In genomic region chr2:125356486-125356885, GRCm38 (mm10) we compare ENCODE assay signal across 13 mouse cellular contexts.
DNase-seq lines count a peak whose midpoint lies in the region; ATAC-seq lines count a peak whose summit lies in the region.
"Had no signal": no experiment of that assay in that cellular context is flagged by ENCODE, and none has a peak within 500 bp of the region (broad histone marks: within the 10 kb centered on the region; RNA-seq: fewer than 3 reads in every experiment).

No protein-coding gene starts in this region.

- peaks cover 23% of the 10 kb centered on the region for H3K4me1 ChIP-seq in heart, embryonic 13.5 days
- H3K4me1 ChIP-seq in lung, embryonic 16.5 days (replicated peaks; ENCODE audit: control insufficient read depth, insufficient read depth, low read length) = peaks cover 13% of the 10 kb centered on the region
- H3K4me1 ChIP-seq in stomach, embryonic 16.5 days (ENCODE audit: control insufficient read depth, insufficient read depth, low read length) = peaks cover 16% of the 10 kb centered on the region
- H3K4me1 ChIP-seq: liver, embryonic 13.5 days had no signal

- H3K9ac ChIP-seq in heart, embryonic 13.5 days = no peak overlapping the region
- H3K9ac ChIP-seq in lung, embryonic 16.5 days (ENCODE audit: low read length) = no peak overlapping the region
- H3K9ac ChIP-seq in stomach, embryonic 16.5 days (ENCODE audit: low read length) = no peak overlapping the region
- H3K9ac ChIP-seq: liver, embryonic 13.5 days had no signal

- peak overlapping the region; percentile 40; the same call in 1 of the 2 replicates for H3K27ac ChIP-seq in heart, embryonic 13.5 days (replicated peaks)
- H3K27ac ChIP-seq in lung, embryonic 16.5 days (ENCODE audit: low read length) = peak overlapping the region; percentile 70
- H3K27ac ChIP-seq in stomach, embryonic 16.5 days (ENCODE audit: low read length) = peak overlapping the region; percentile 69
- H3K27ac ChIP-seq: liver, embryonic 13.5 days had no signal

- no peak overlapping the region for H3K4me3 ChIP-seq in heart, embryonic 13.5 days
- H3K4me3 ChIP-seq in lung, embryonic 16.5 days (ENCODE audit: low read length) = no peak overlapping the region
- no peak overlapping the region for H3K4me3 ChIP-seq in stomach, embryonic 16.5 days (replicated peaks; ENCODE audit: low read length)
- H3K4me3 ChIP-seq: liver, embryonic 13.5 days had no signal

- no peaks in the 10 kb centered on the region for H3K9me3 ChIP-seq in heart, embryonic 13.5 days
- H3K9me3 ChIP-seq in lung, embryonic 16.5 days (ENCODE audit: control insufficient read depth, low read length) = no peaks in the 10 kb centered on the region
- no peaks in the 10 kb centered on the region for H3K9me3 ChIP-seq in stomach, embryonic 16.5 days (replicated peaks; ENCODE audit: control insufficient read depth, low read length)
- H3K9me3 ChIP-seq: liver, embryonic 13.5 days had no signal

- ATAC-seq in heart, embryonic 13.5 days (ENCODE audit: extremely low read depth, insufficient number of reproducible peaks, low FRiP score, low TSS enrichment) = no peak
- ATAC-seq in lung, embryonic 16.5 days (ENCODE audit: low read depth) = 0 out of 2 replicates have a peak, but pooled peaks have one; percentile 34
- no peak for ATAC-seq in stomach, embryonic 16.5 days (ENCODE audit: insufficient read depth, low FRiP score)
- ATAC-seq: CD4-positive, CD25-positive, alpha-beta regulatory T cell, adult 4 months; Patski had no signal

- intact Hi-C loops in heart, postnatal 10 days (cut with DNase I) = no loop called here

- no peak for DNase-seq in heart, postnatal 10 days
- DNase-seq in lung, adult 18-20 months = no peak
- DNase-seq in fibroblast of lung, adult 2 months (ENCODE audit: low read depth) = peak; percentile 70
- no peak for DNase-seq in layer of hippocampus, adult 9-10 months (ENCODE audit: low spot score)
- DNase-seq in cerebellum, postnatal 14 days = no peak
- DNase-seq: cerebellum, adult 8-10 months; kidney, postnatal 25 days; liver, embryonic 13.5 days had no signal

- H3K4me2 ChIP-seq in heart, embryonic 13.5 days = no peak overlapping the region
- H3K4me2 ChIP-seq in lung, embryonic 16.5 days (ENCODE audit: low read depth, low read length) = no peak overlapping the region
- no peak overlapping the region for H3K4me2 ChIP-seq in stomach, embryonic 16.5 days (ENCODE audit: low read depth, low read length)
- H3K4me2 ChIP-seq: liver, embryonic 13.5 days had no signal

- peaks cover 46% of the 10 kb centered on the region for H3K36me3 ChIP-seq in heart, embryonic 13.5 days
- H3K36me3 ChIP-seq in lung, embryonic 16.5 days (ENCODE audit: control insufficient read depth, insufficient read depth, low read length) = peaks cover 9% of the 10 kb centered on the region
- peaks cover 7% of the 10 kb centered on the region for H3K36me3 ChIP-seq in stomach, embryonic 16.5 days (ENCODE audit: control insufficient read depth, insufficient read depth, low read length)
- H3K36me3 ChIP-seq: liver, embryonic 13.5 days had no signal

- 48% methylated on average over 3 of the region's 3 CpGs for WGBS in heart, embryonic 13.5 days
- 33% methylated on average over 3 of the region's 3 CpGs for WGBS in lung, embryonic 16.5 days
- 29% methylated on average over 3 of the region's 3 CpGs for WGBS in stomach, embryonic 16.5 days

- no peaks in the 10 kb centered on the region for H3K27me3 ChIP-seq in heart, embryonic 13.5 days (replicated peaks)
- no peaks in the 10 kb centered on the region for H3K27me3 ChIP-seq in lung, embryonic 16.5 days (ENCODE audit: control insufficient read depth, insufficient read depth, low read depth, low read length)
- no peaks in the 10 kb centered on the region for H3K27me3 ChIP-seq in stomach, embryonic 16.5 days (ENCODE audit: control insufficient read depth, insufficient read depth, low read length)
- H3K27me3 ChIP-seq: liver, embryonic 13.5 days; Patski had no signal
